Mouse (Mus musculus) gastrocnemius, adult 2 months (tissue): Measurements from ENCODE around the gene Zzef1. TPM values are rescaled to one million over a fixed set of nuclear protein-coding genes. Genes with fewer than 3 reads are reported as not detected.

Experiments used
- DNase-seq: peaks from one replicate; pipeline ENCODE4 v3.0.0; 2022
- H3K27ac ChIP-seq: fragments of 200-600 bp; 2 replicates; pipeline ENCODE4 v1.8.1; 2022; ENCODE audit warnings: mild to moderate bottlenecking
- H3K4me3 ChIP-seq: fragments of 200-600 bp; 2 replicates; pipeline ENCODE4 v1.8.1; 2022; ENCODE audit warnings: mild to moderate bottlenecking, moderate library complexity
- CTCF ChIP-seq: fragments of 200-600 bp; IDR thresholded peaks from 2 replicates; pipeline ENCODE4 v1.8.1; 2022; ENCODE audit warnings: antibody characterized with exemption, mild to moderate bottlenecking, moderate library complexity
- intact Hi-C: fragments of 180-260 bp; cut with DNase I; formaldehyde crosslinking; loops from one replicate; pipeline ENCODE4 v1.15.1; 2025
- microRNA-seq: library from miRNA; unstranded; fragments of <30 nt; microRNA quantifications from one replicate; pipeline ENCODE4 v1.2.0, GENCODE M21; 2021
- total RNA-seq, 2 experiments: library from RNA; stranded (reverse); gene quantifications; 2 replicates each; pipeline ENCODE4 v1.2.3; 2021

Gene Zzef1
- total RNA-seq, 2 experiments from 2014 or later: 12.8 to 13.3 TPM

DNA sequence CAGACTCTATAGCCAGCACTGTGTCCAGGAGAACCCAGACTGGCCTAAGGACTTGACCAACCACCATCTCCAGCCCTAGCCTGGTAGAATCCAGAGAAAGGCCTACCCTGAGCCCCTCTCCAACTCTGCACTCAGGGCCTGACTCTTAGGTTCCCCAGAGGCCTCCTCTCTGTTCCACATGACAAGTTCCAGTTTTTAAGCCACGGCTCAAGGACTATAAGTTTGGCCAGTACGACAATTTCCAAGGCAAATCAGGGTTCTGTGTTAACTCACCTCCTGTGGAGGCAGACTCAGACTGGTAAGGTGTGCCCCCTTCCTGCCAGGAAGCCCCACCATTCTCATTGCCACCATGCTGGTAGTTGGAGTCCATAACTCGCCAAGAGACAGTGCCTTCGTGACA lies 158.2 kb downstream of the Zzef1 start:
- Histone ChIP-seq H3K27ac (peak overlapping the region; percentile 83), H3K4me3 (no peak overlapping the region)
- no peak for DNase-seq
- TF ChIP-seq CTCF: no peak
- intact Hi-C loops: no loop called here

DNA sequence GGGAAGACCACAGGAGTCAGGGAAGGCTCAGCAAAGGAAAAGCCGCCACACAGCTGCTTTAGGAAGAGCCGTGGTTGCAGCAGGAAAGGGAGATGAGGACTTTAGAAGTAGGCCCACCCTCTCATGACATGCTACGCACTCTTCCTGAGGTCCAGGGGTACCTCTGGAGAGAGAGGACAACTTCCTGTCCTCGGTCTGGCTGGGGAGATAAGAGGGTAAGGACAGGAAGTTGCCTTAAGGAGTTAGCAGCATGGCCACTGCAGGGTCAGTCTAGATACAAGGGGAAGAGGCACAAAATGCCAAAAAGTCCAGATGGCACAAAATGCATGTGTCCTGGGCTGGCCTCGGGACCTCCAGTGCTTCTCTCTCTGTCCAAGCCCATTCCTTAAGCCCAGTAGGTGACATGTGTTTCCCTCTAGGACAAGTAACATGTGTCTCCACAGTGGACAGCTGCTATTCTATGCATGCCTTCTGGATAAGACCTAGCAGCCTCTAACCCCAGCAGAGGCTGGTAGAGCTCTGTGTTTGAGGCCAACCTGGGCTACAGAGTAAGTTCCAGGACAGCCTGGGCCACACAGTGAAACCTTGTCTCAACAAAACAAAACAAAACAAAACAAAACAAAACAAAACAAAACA lies 159.4 kb downstream of the Zzef1 start:
- intact Hi-C loops: no loop called here
- H3K4me3 ChIP-seq: no peak overlapping the region
- no peak for DNase-seq
- H3K27ac ChIP-seq: peak overlapping the region; percentile 64
- no peak for TF ChIP-seq CTCF

- no peak for TF ChIP-seq CTCF
- Histone ChIP-seq H3K27ac (no peak overlapping the region), H3K4me3 (no peak overlapping the region)
- intact Hi-C loops: no loop called here
- no peak for DNase-seq
These were observed 161.3 kb downstream of the Zzef1 start for GRCm38 (mm10) chr11:72957318-72957717.

DNA sequence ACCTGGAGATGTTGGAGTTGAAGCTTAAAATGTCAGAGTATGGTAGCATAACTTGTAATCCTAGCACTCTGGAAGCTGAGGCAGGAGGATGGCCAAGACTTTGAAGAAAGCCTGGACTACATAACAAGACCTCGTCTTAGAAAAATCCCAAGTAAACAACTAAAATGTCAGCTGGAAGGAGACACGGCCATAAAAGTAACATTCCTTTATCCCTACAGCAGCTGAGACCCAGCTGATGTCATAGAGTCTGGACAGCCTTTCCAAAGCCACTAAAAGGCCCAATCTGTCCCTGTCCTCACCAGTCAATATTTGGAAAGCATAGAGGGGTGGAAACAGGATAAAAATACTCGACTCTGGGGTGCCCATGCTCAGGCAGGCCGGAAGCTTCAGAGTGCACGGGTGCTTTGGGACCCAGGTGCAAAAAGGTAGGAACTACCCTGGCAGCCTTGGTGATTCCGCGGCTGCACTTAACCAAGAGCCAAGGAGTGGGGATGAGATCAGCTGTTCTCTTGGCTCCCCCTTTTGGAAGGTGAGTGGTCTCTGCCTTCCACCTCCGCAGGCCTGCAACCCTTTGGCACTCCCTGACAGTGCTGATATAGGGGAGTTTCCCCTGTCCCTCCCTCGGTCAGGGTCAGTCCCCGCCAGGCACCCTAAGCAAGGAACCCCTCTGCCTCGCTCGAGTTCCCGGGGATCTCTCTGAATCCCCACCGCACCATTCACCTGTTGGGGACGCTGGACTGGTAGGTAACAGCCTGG lies 164.1 kb downstream of the Zzef1 start:
- TF ChIP-seq CTCF: peak; percentile 28
- no peak for DNase-seq
- intact Hi-C loops: no loop called here
- Histone ChIP-seq H3K27ac (peak overlapping the region; percentile 65; the same call in 1 of the 2 replicates), H3K4me3 (peak overlapping the region; percentile 72; the same call in 1 of the 2 replicates)

- DNase-seq: no peak
- intact Hi-C loops: no loop called here
- Histone ChIP-seq H3K4me3 (peak overlapping the region; percentile 72), H3K27ac (peak overlapping the region; percentile 65; the same call in 1 of the 2 replicates)
- no peak for TF ChIP-seq CTCF
These were observed 164.7 kb downstream of the Zzef1 start for GRCm38 (mm10) chr11:72960723-72961071.

GRCm38 (mm10) chr11:72961072-72961980 lies 165.3 kb downstream of the Zzef1 start, which contains the start of gene Atp2a3:
Atp2a3 (plus strand) TSS chr11:72961169.
- Histone ChIP-seq H3K27ac (peak within 1 kb of the TSS; percentile 65), H3K4me3 (peak within 1 kb of the TSS; percentile 72)
- intact Hi-C loops: no loop called here
- peak; percentile 59 for DNase-seq
- TF ChIP-seq CTCF: no peak

GRCm38 (mm10) chr11:72962378-72962777 lies 166.4 kb downstream of the Zzef1 start:
- H3K27ac ChIP-seq: peak overlapping the region; percentile 24; the same call in 1 of the 2 replicates
- intact Hi-C loops: no loop called here
- H3K4me3 ChIP-seq: peak overlapping the region; percentile 26

DNA sequence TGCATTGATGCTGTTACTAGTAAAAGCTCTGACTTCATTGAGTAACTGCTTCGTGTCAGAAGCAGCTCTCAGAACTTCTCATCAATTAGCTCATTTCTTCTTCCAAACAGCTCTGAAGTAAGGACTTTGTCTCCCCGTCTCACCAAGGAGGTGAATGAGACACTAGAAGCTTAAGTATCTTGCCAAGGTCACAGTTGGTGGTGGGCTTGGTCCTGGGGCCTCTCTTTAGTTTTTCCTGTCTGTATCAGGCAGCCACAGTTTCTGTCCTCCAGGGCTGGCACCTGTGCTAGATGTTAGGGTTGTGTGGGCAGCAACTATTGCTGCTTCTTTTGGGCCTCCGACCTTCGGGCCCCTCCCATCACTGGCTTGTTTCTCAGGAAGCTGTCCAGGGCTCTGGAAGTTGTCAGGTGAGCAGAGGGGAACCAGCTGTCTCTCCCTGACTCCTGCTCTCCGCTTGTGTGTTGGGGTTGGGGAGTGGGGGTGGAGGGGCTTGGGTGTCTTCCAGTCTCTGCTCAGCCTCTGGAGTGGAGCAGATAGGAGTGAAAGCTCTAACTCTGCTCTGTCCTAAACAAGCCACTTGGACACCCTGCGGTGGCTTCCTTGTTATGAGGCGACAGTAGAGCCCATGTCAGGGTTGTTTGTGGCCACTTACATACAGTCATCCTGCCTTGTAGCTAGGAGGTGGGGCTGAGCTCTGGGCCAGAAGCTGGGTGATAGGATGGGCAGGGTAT lies 167.2 kb downstream of the Zzef1 start:
- Histone ChIP-seq H3K4me3 (peak overlapping the region; percentile 26; the same call in 1 of the 2 replicates), H3K27ac (0 out of 2 replicates have a peak overlapping the region, but pooled peaks have one; percentile 24)
- DNase-seq: peak; percentile 8
- no peak for TF ChIP-seq CTCF
- intact Hi-C loops: no loop called here

More at GRCm38 (mm10) chr11:72962378-72962777, 166.4 kb downstream of the Zzef1 start:
- DNase-seq: peak; percentile 3
- no peak for TF ChIP-seq CTCF

- no peak for TF ChIP-seq CTCF
- intact Hi-C loops: no loop called here
- DNase-seq: no peak
- H3K4me3 ChIP-seq: no peak overlapping the region
- H3K27ac ChIP-seq: no peak overlapping the region; the same call in 1 of the 2 replicates
These were observed 167.8 kb downstream of the Zzef1 start for GRCm38 (mm10) chr11:72963789-72964294.

- no peak for TF ChIP-seq CTCF
- Histone ChIP-seq H3K27ac (no peak overlapping the region), H3K4me3 (no peak overlapping the region)
- intact Hi-C loops: no loop called here
- no peak for DNase-seq
These were observed 179.0 kb downstream of the Zzef1 start for GRCm38 (mm10) chr11:72974995-72975503.

Small RNAs within 50 kb of the gene (microRNA-seq; reads per million reads assigned to microRNA genes)
- not detected for gene Gm44467

Other genes starting within 250 kb of the Zzef1 start
- under 1 TPM; 0.06 to 0.18 TPM for gene Spns3, start 245.7 kb upstream of the Zzef1 start, total RNA-seq
- 10 to 100 TPM; 76.3 to 87.6 TPM for gene Ube2g1, start 188.9 kb upstream of the Zzef1 start, total RNA-seq
- 10 to 100 TPM in 1 of 2 experiments, 1 to 10 TPM in 1; 8.5 to 10.4 TPM for gene Ankfy1, start 106.2 kb upstream of the Zzef1 start, total RNA-seq
- gene Cyb5d2, start 84 bp upstream of the Zzef1 start, total RNA-seq: 10 to 100 TPM; 18.5 to 22.3 TPM
- 1 to 10 TPM; 5.1 to 6.2 TPM for gene Atp2a3, start 164.9 kb downstream of the Zzef1 start, total RNA-seq
- under 1 TPM; 0.15 to 0.56 TPM for gene P2rx1, start 202.9 kb downstream of the Zzef1 start, total RNA-seq
- under 1 TPM; 0.43 to 0.89 TPM for gene Camkk1, start 222.8 kb downstream of the Zzef1 start, total RNA-seq